Mouse (Mus musculus): ENCODE measurements around the gene Trim58. TPM values are rescaled to one million over a fixed set of nuclear protein-coding genes. Genes with fewer than 3 reads are reported as not detected.

Gene Trim58
- not detected in 2 replicates for polyA plus RNA-seq (2012; rRNA removed)

GRCm38 (mm10) chr11:58640272-58640867 is at the start of gene Trim58:
Trim58 (plus strand) TSS chr11:58640465.
- no peak for DNase-seq (ENCODE audit: low spot score)

GRCm38 (mm10) chr11:58594814-58595213 is 45.5 kb upstream of the Trim58 start, which contains the start of gene Olfr324:
Olfr324 (plus strand) TSS chr11:58595114.
- DNase-seq (ENCODE audit: low spot score) = no peak

GRCm38 (mm10) chr11:58597837-58598236 is 42.4 kb upstream of the Trim58 start:
- no peak for DNase-seq (ENCODE audit: low spot score)

- DNase-seq (ENCODE audit: low spot score) = no peak
Observed at GRCm38 (mm10) chr11:58602062-58602461, 38.2 kb upstream of the Trim58 start.

GRCm38 (mm10) chr11:58602800-58603560 is 37.3 kb upstream of the Trim58 start:
- no peak for DNase-seq (ENCODE audit: low spot score)

GRCm38 (mm10) chr11:58604688-58605087 is 35.6 kb upstream of the Trim58 start:
- DNase-seq (ENCODE audit: low spot score) = no peak

GRCm38 (mm10) chr11:58605228-58605627 is 35.0 kb upstream of the Trim58 start:
- DNase-seq (ENCODE audit: low spot score) = no peak

GRCm38 (mm10) chr11:58606177-58606919 is 33.9 kb upstream of the Trim58 start:
- DNase-seq (ENCODE audit: low spot score) = no peak

GRCm38 (mm10) chr11:58607030-58607429 is 33.2 kb upstream of the Trim58 start:
- no peak for DNase-seq (ENCODE audit: low spot score)

GRCm38 (mm10) chr11:58613359-58613758 is 26.9 kb upstream of the Trim58 start:
- no peak for DNase-seq (ENCODE audit: low spot score)

GRCm38 (mm10) chr11:58614526-58614925 is 25.7 kb upstream of the Trim58 start:
- no peak for DNase-seq (ENCODE audit: low spot score)

GRCm38 (mm10) chr11:58615975-58616374 is 24.3 kb upstream of the Trim58 start, which contains the start of gene 2210407C18Rik:
2210407C18Rik (minus strand) TSS chr11:58616075.
- DNase-seq (ENCODE audit: low spot score) = no peak

GRCm38 (mm10) chr11:58618369-58618768 is 21.9 kb upstream of the Trim58 start:
- no peak for DNase-seq (ENCODE audit: low spot score)

- no peak for DNase-seq (ENCODE audit: low spot score)
Observed at GRCm38 (mm10) chr11:58618793-58619192, 21.5 kb upstream of the Trim58 start.

GRCm38 (mm10) chr11:58626146-58626545 is 14.1 kb upstream of the Trim58 start:
- no peak for DNase-seq (ENCODE audit: low spot score)

- DNase-seq (ENCODE audit: low spot score) = no peak
Observed at GRCm38 (mm10) chr11:58630401-58630800, 9.9 kb upstream of the Trim58 start, which contains the start of gene Olfr323. Olfr323 (minus strand) TSS chr11:58630501.

- DNase-seq (ENCODE audit: low spot score) = no peak
Observed at GRCm38 (mm10) chr11:58634878-58635277, 5.4 kb upstream of the Trim58 start.

- no peak for DNase-seq (ENCODE audit: low spot score)
Observed at GRCm38 (mm10) chr11:58636376-58636977, 3.8 kb upstream of the Trim58 start.

- no peak for DNase-seq (ENCODE audit: low spot score)
Observed at GRCm38 (mm10) chr11:58638176-58638701, 2.0 kb upstream of the Trim58 start.

- no peak for DNase-seq (ENCODE audit: low spot score)
Observed at GRCm38 (mm10) chr11:58641057-58641456, 792 bp downstream of the Trim58 start.

GRCm38 (mm10) chr11:58641638-58642358 is 1.5 kb downstream of the Trim58 start:
- no peak for DNase-seq (ENCODE audit: low spot score)

All from urinary bladder, adult 2 months (tissue).